Mouse (Mus musculus) liver, postnatal 0 days (tissue): ENCODE measurements around the gene Cyp2c23.

ENCODE experiments used
- CTCF ChIP-seq: sonication (generic); IDR thresholded peaks from 2 replicates; pipeline ENCODE4 v1.5.1; 2016; ENCODE audit warnings: antibody characterized with exemption, low read depth
- EP300 ChIP-seq: IDR thresholded peaks from 2 replicates; pipeline ENCODE4 v1.6.1; 2016; ENCODE audit warnings: antibody characterized with exemption, low read depth, mild to moderate bottlenecking

- no peak for TF ChIP-seq CTCF
- TF ChIP-seq EP300 = no peak
Observed at GRCm38 (mm10) chr19:43998101-43998500, 30.9 kb downstream of the Cyp2c23 start.
